Mouse (Mus musculus) cerebellum, adult 2 months (tissue): ENCODE data around the gene Pomgnt2.

Experiments
- CTCF ChIP-seq: fragments of 200-500 bp; IDR thresholded peaks from 2 replicates; pipeline ENCODE4 v1.5.1; 2011; ENCODE audit warnings: low read depth, mild to moderate bottlenecking, control low read depth, low read length, moderate library complexity, borderline replicate concordance; ENCODE audit not compliant: insufficient read depth
- POLR2A ChIP-seq: fragments of 200-500 bp; IDR thresholded peaks from 2 replicates; pipeline ENCODE4 v1.6.1; 2011; ENCODE audit warnings: low read length, control low read depth, borderline replicate concordance; ENCODE audit not compliant: insufficient read depth

DNA sequence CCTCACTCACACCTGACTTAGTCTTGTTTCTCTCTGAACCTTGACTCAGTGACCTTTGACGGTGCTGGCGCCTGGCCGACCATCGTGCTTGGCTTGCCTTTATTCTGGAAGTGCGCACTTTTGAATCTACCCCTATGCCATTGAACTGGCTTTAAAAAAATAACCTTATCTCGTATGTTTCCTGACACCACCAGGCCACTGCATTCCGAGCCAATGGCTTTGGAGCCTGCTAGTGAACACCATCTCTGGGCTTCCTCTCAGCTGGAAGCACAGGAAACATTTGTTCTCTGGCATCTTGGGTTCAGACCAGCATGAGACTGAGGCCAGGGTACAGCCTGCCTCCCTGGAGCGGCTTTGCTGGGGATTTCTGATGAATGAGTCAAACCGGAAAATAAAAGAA, 25.9 kb upstream of the Pomgnt2 start:
- no peak for TF ChIP-seq POLR2A
- TF ChIP-seq CTCF = no peak
